In genomic region chr19:54046684-54047070, GRCm38 (mm10) we compare ENCODE assay signal across 8 mouse cellular contexts. TPM values are rescaled to one million over a fixed set of nuclear protein-coding genes. Genes with fewer than 3 reads are reported as not detected.
A peak's percentile ranks its signal among the peaks of the same experiment; 100 is the strongest.
DNase-seq lines count a peak whose midpoint lies in the region; ATAC-seq lines count a peak whose summit lies in the region.

No protein-coding gene starts in this region.

- H3K36me3 ChIP-seq in lung, embryonic 16.5 days (ENCODE audit: control insufficient read depth, insufficient read depth, low read length), result no peaks in the 10 kb centered on the region
- H3K36me3 ChIP-seq in embryonic facial prominence, embryonic 15.5 days, result no peaks in the 10 kb centered on the region
- no peaks in the 10 kb centered on the region for H3K36me3 ChIP-seq in intestine, embryonic 14.5 days (ENCODE audit: control insufficient read depth, insufficient read depth, low read length)

- H3K4me3 ChIP-seq in lung, embryonic 16.5 days (ENCODE audit: low read length), result peak overlapping the region; percentile 57
- H3K4me3 ChIP-seq in embryonic facial prominence, embryonic 15.5 days (replicated peaks), result peak overlapping the region; percentile 57
- peak overlapping the region; percentile 54 for H3K4me3 ChIP-seq in intestine, embryonic 14.5 days (ENCODE audit: low read depth, low read length)

- no peaks in the 10 kb centered on the region for H3K9me3 ChIP-seq in lung, embryonic 16.5 days (ENCODE audit: control insufficient read depth, low read length)
- no peaks in the 10 kb centered on the region for H3K9me3 ChIP-seq in embryonic facial prominence, embryonic 15.5 days (replicated peaks)
- H3K9me3 ChIP-seq in intestine, embryonic 14.5 days (ENCODE audit: control insufficient read depth, low read length), result no peaks in the 10 kb centered on the region

- H3K4me2 ChIP-seq in lung, embryonic 16.5 days (ENCODE audit: low read depth, low read length), result peak overlapping the region; percentile 99
- peak overlapping the region; percentile 99 for H3K4me2 ChIP-seq in embryonic facial prominence, embryonic 15.5 days (replicated peaks)
- peak overlapping the region; percentile 90 for H3K4me2 ChIP-seq in intestine, embryonic 14.5 days (ENCODE audit: low read length)

- ATAC-seq in lung, embryonic 16.5 days (ENCODE audit: low read depth), result no peak
- no peak for ATAC-seq in embryonic facial prominence, embryonic 15.5 days (ENCODE audit: insufficient number of reproducible peaks, low FRiP score, low TSS enrichment, low read depth)
- no peak for ATAC-seq in intestine, embryonic 14.5 days (replicated peaks; ENCODE audit: low FRiP score, low TSS enrichment, low read depth)

- H3K4me1 ChIP-seq in lung, embryonic 16.5 days (replicated peaks; ENCODE audit: control insufficient read depth, insufficient read depth, low read length), result peaks cover 27% of the 10 kb centered on the region
- H3K4me1 ChIP-seq in embryonic facial prominence, embryonic 15.5 days, result peaks cover 41% of the 10 kb centered on the region
- H3K4me1 ChIP-seq in intestine, embryonic 14.5 days (replicated peaks; ENCODE audit: control insufficient read depth, insufficient read depth, low read length), result peaks cover 29% of the 10 kb centered on the region

- 1% methylated on average over 44 of the region's 46 CpGs for WGBS in lung, embryonic 16.5 days
- WGBS in embryonic facial prominence, embryonic 15.5 days, result under 1% methylated on average over 46 of the region's 46 CpGs
- WGBS in intestine, embryonic 14.5 days, result under 1% methylated on average over 46 of the region's 46 CpGs

- H3K27ac ChIP-seq in lung, embryonic 16.5 days (ENCODE audit: low read length), result no peak overlapping the region
- no peak overlapping the region for H3K27ac ChIP-seq in embryonic facial prominence, embryonic 15.5 days (replicated peaks)
- H3K27ac ChIP-seq in intestine, embryonic 14.5 days (ENCODE audit: low read depth), result no peak overlapping the region

- H3K9ac ChIP-seq in lung, embryonic 16.5 days (ENCODE audit: low read length), result peak overlapping the region; percentile 13
- no peak overlapping the region; the same call in 1 of the 2 replicates for H3K9ac ChIP-seq in embryonic facial prominence, embryonic 15.5 days
- H3K9ac ChIP-seq in intestine, embryonic 14.5 days (ENCODE audit: low read length), result peak overlapping the region; percentile 29

- H3K27me3 ChIP-seq in lung, embryonic 16.5 days (ENCODE audit: control insufficient read depth, insufficient read depth, low read depth, low read length), result peaks cover 51% of the 10 kb centered on the region
- H3K27me3 ChIP-seq in embryonic facial prominence, embryonic 15.5 days, result peaks cover 75% of the 10 kb centered on the region
- peaks cover 49% of the 10 kb centered on the region for H3K27me3 ChIP-seq in intestine, embryonic 14.5 days (replicated peaks; ENCODE audit: control insufficient read depth, insufficient read depth, low read length)

- DNase-seq in lung, postnatal 14 days, result no peak
- peak; percentile 69 for DNase-seq in intestine, embryonic 14.5 days (ENCODE audit: low spot score)
- peak; percentile 59 for DNase-seq in neural tube, embryonic 10.5 days (ENCODE audit: extremely low spot score, low spot score)
- DNase-seq in T-cell, adult 2 months (ENCODE audit: low spot score), result no peak
- no peak for DNase-seq in layer of hippocampus, adult 9-11 months
- no peak for DNase-seq in left cerebral cortex, adult 8-10 months (ENCODE audit: low spot score in 2 of 2)

RNA-seq across cellular contexts. Expression of gene Adra2a, which starts 2.7 kb away (rescaled TPM):
- polyA plus RNA-seq in lung, embryonic 16.5 days (2015; fragmentation: Nextera tagmentation; extraction: Ambion mirVana), result 0.09 and 0.11 TPM in 2 replicates
- polyA plus RNA-seq in embryonic facial prominence, embryonic 15.5 days (2015; fragmentation: Nextera tagmentation; extraction: Ambion mirVana), result 1.6 and 2.1 TPM in 2 replicates
- 1.5 and 2.5 TPM in 2 replicates for polyA plus RNA-seq in intestine, embryonic 14.5 days (2014; fragmentation: Nextera tagmentation; extraction: Ambion mirVana)
- total RNA-seq in left cerebral cortex, adult 8-10 months (2022), result 10 to 100 TPM; 11.9 to 15.9 (median 15.2) TPM

Comparison
In these comparisons a context has a peak if more than half of its experiments do, and no peak if none do; other contexts are left out.
1. DNase-seq: peak in intestine, embryonic 14.5 days (single experiment) and neural tube, embryonic 10.5 days (single experiment); none in lung, postnatal 14 days (single experiment), T-cell, adult 2 months (single experiment), layer of hippocampus, adult 9-11 months (single experiment) and left cerebral cortex, adult 8-10 months (0 of 2).
2. Peak in every context shown above with its lines, with median percentiles within 50 percentile points of each other: H3K4me2 ChIP-seq and H3K4me3 ChIP-seq.